Mouse (Mus musculus): Measurements from ENCODE around the gene Nrxn2.

DNA sequence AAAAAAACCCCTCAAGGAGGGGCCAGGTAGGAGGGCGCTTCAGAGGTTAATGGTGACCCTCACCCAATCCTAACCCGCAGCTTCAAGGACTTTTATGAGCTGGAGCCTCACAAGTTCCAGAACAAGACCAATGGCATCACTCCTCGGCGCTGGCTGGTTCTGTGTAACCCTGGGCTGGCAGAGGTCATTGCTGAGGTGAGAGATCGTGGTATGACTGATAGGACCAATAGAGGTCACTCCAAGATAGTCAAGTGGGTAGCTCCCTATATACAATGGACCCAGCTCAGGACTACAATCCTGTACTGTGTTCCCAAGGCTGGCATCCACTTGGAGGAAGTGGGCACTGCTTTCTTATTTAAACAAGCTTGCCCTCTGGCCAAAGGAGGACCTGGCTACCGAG is 28.3 kb upstream of the Nrxn2 start:
- TF ChIP-seq CTCF (IDR thresholded peaks at IDR 0.05; ENCODE audit: extremely low read depth, insufficient read depth, insufficient read length, insufficient replicate concordance) (no peak), POLR2A (IDR thresholded peaks at IDR 0.05; ENCODE audit: low read depth, low read length) (no peak)
